Mouse (Mus musculus): Measurements from ENCODE around the gene Atg16l1.
"Not testable (repeated sequence)": the region's sequence is repeated elsewhere in the genome, so short reads cannot be mapped to it uniquely, and the experiment has no call there.

The Atg16l1 gene

GRCm38 (mm10) chr1:87774845-87775244 is 19.2 kb downstream of the Atg16l1 start:
- DNase-seq: no peak

- no peak for DNase-seq
Observed at GRCm38 (mm10) chr1:87779204-87779785, 23.6 kb downstream of the Atg16l1 start.

GRCm38 (mm10) chr1:87785703-87786102 is 30.0 kb downstream of the Atg16l1 start:
- no peak for DNase-seq

GRCm38 (mm10) chr1:87786251-87786650 is 30.6 kb downstream of the Atg16l1 start:
- no peak for DNase-seq

- DNase-seq: peak; percentile 23 to 25
Observed at GRCm38 (mm10) chr1:87789665-87790064, 34.0 kb downstream of the Atg16l1 start.

- peak in 1 of 2 experiments; percentile 13 for DNase-seq
Observed at GRCm38 (mm10) chr1:87792438-87793137, 36.9 kb downstream of the Atg16l1 start.

- DNase-seq: no peak
Observed at GRCm38 (mm10) chr1:87793138-87793449, 37.4 kb downstream of the Atg16l1 start.

- no peak for DNase-seq
Observed at GRCm38 (mm10) chr1:87797702-87798101, 42.0 kb downstream of the Atg16l1 start.

- DNase-seq: peak; percentile 38 to 41
Observed at GRCm38 (mm10) chr1:87798306-87798705, 42.6 kb downstream of the Atg16l1 start.

- no peak for DNase-seq
Observed at GRCm38 (mm10) chr1:87803576-87803975, 47.9 kb downstream of the Atg16l1 start, which contains the start of gene Sag. Gene Sag, plus strand, starts transcription at chr1:87803680.

- DNase-seq: no peak
Observed at GRCm38 (mm10) chr1:87807751-87808150, 52.1 kb downstream of the Atg16l1 start.

- DNase-seq: no peak
Observed at GRCm38 (mm10) chr1:87811391-87811790, 55.7 kb downstream of the Atg16l1 start.

GRCm38 (mm10) chr1:87812061-87812460 is 56.4 kb downstream of the Atg16l1 start:
- DNase-seq: no peak

- no peak for DNase-seq
Observed at GRCm38 (mm10) chr1:87813155-87813554, 57.5 kb downstream of the Atg16l1 start.

GRCm38 (mm10) chr1:87813681-87814080 is 58.0 kb downstream of the Atg16l1 start:
- peak; percentile 22 to 36 for DNase-seq

- DNase-seq: no peak
Observed at GRCm38 (mm10) chr1:87824420-87824995, 68.8 kb downstream of the Atg16l1 start.

GRCm38 (mm10) chr1:87825281-87825680 is 69.6 kb downstream of the Atg16l1 start:
- no peak for DNase-seq

- DNase-seq: no peak
Observed at GRCm38 (mm10) chr1:87825991-87826390, 70.3 kb downstream of the Atg16l1 start.

- DNase-seq: no peak
Observed at GRCm38 (mm10) chr1:87826474-87826873, 70.8 kb downstream of the Atg16l1 start.

- not testable (repeated sequence) for DNase-seq
Observed at GRCm38 (mm10) chr1:87827476-87827875, 71.8 kb downstream of the Atg16l1 start.

- DNase-seq: no peak
Observed at GRCm38 (mm10) chr1:87828185-87828584, 72.5 kb downstream of the Atg16l1 start.

- DNase-seq: no peak
Observed at GRCm38 (mm10) chr1:87828926-87829580, 73.4 kb downstream of the Atg16l1 start.

GRCm38 (mm10) chr1:87829621-87830211 is 74.0 kb downstream of the Atg16l1 start:
- DNase-seq: no peak
